Mouse (Mus musculus): ENCODE measurements around the gene Gm20388. TPM values are rescaled to one million over a fixed set of nuclear protein-coding genes. Genes with fewer than 3 reads are reported as not detected.

Gene Gm20388
- total RNA-seq, 4 experiments from 2014 or later: 0.17 to 15.1 (median 6.6) TPM

- no peak for DNase-seq (ENCODE audit: low spot score in 2 of 2)
Observed at GRCm38 (mm10) chr8:123849352-123849751, 3938.7 kb downstream of the Gm20388 start.

DNA sequence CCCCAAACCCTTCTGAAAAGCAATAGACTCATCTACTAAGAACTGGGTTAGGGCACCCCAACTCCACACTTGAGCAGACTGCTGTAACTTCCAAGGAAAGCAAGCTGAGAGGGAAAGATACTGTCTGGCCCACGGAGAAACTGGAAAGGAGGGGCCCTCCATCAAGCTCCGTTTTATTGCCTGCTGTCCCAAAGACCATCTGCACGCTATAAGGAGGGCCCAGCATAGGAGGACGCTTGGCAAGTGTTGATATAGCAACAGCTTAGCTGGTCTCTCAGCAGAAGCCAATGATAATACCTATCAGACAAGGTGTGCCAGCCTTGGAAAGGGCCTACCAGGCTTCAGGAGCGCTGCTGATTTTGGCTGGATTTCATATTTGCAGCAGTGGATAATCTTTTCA lies 3940.9 kb downstream of the Gm20388 start:
- no peak for DNase-seq (ENCODE audit: low spot score in 2 of 2)

DNA sequence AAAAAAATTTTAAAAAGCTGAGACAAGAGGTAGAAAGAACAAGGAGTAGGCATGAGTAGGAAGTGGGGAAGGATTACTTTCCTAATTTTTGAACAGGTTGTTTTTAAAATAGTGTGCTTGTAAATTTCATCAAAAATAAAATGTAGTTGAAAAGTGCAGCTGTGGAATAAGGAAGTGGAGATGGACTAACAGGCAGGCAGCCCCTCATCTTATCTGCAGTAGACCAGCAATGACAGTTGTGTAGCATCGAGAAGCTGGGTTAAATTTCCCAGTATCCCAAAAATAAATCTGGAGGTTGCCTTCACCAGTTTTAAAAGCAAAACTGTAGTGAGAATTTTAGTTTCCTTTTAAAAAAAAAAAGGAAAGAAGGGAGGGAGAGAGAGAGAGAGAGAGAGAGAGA lies 3943.6 kb downstream of the Gm20388 start:
- no peak for DNase-seq (ENCODE audit: low spot score in 2 of 2)

GRCm38 (mm10) chr8:123854733-123855475 lies 3944.3 kb downstream of the Gm20388 start:
- no peak for DNase-seq (ENCODE audit: low spot score in 2 of 2)

DNA sequence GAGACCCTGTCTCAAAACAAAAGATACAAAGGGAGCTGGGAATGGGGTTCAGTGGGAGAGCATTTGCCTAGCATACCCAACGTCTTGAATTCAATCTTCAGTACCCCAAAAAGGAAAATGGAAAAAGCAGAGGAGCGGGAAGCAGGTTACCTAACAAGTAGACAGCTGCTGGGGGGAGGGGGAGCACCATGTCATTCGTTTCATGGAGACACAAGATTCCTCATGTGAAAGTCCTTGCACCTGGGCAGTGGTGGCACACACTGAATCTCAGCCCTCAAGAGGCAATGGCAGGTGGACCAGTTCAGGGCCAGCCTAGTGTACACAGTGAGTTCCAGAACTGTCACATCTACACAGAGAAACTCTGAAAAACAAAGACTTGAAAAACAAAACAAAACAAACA lies 3946.7 kb downstream of the Gm20388 start:
- DNase-seq (ENCODE audit: low spot score in 2 of 2): no peak

DNA sequence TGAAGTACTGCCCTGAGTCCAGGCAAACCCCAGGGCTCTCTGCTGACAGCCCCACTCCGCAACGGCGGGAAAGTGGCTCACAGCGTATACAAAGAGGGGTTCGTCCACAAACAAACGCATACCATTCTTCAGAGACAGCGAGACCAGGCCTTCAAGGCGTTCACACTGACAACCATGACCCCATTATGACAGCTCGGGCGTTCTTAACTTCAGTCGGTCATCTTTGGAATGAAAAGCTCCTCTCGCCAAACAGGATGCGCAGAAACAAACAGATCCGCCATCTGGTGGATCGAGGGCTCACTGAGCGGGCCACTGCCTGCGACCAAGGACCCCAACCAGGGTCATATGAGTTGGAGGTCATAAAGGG lies 3947.9 kb downstream of the Gm20388 start:
- DNase-seq (ENCODE audit: low spot score in 2 of 2): no peak

DNA sequence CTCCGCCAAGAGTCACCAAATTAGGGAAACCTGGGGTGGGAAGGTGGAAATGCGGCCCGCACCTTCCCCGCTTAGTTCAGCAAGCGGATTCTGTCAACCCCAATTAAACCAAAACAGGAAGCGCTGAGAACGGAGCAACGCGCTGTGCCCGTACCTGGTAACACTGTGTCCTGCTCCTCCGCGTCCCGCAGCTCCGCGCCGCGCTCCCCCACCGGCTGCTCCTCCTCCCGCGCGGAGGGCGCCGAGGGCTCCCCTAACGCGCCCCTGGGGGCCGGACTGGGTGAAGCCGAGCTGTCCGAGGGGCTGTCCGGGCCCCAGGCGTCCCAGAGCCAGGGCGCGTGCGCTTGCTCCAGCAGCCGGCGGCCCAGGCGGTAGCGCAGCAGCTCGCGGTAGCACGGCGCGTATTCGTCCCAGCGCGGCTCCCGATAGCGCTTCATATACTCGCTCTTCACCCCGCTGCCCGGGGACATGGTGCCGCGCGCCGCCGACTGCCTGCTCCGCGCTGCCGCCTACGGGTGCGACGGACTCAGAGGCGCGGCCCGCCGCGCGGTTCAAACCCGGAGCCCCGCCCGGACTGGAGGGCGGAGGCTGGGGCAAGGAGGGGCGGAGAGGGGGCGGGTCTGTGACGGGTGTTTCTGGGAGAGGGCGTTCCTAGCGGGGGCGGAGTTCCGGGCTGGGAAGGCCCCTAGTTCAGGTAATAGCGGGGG lies 3948.5 kb downstream of the Gm20388 start:
- DNase-seq (ENCODE audit: low spot score in 2 of 2): peak; percentile 87 to 88

DNA sequence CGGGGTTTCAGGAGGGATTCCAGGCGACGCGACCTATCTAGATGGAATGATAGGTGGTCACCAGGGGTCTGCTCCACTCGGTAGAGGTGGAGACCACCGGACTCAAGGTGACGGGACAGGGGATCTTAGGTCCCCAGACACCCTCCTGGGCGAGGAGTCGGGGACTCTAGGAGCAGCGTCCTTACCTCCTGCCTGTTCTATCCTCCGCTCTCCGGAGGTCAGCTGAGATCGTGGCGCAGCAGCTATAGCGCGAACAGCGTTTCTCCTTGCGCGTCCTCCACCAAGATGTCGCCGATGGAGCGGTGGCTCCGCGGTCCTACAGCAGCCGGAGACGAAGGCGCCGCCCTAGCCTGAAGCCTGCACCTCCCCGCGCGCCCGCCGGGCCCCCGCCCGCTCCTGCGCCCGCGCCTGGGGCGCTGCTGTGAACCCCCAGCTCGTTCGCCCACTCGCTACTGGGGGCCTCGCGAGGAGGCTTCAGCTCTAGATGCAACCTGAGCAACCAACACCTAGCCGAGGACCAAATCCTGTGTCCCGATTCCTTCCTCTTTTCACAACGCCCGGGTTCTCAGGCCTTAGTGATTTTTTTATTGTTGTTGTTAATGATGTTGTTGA lies 3949.1 kb downstream of the Gm20388 start, which contains the start of gene Ccsap:
TSS of gene Ccsap (minus strand) at position 562 of the 612 bp plus-strand sequence.
- peak in 1 of 2 experiments; percentile 65 for DNase-seq (ENCODE audit: low spot score in 2 of 2)

DNA sequence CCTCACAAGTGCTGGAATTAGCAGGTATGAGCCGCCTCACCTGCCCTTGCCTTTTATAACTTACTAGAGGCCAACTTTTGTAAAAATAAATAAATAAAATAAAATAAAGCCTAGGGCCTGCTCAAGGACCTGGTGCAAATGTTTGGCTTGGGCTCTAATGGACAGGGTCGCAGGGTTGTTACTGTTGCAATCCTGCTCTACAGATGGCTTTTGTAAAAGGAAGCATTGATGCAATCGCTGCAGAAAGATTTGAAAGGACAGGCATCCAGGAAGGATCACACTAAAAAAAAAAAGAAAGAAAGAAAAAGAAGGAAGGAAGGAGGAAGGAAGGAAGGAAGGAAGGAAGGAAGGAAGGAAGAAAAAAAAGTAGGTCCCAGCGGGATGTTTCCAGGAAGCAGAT lies 3949.7 kb downstream of the Gm20388 start:
- DNase-seq (ENCODE audit: low spot score in 2 of 2): no peak

GRCm38 (mm10) chr8:123865786-123866185 lies 3955.1 kb downstream of the Gm20388 start:
- no peak for DNase-seq (ENCODE audit: low spot score in 2 of 2)

DNA sequence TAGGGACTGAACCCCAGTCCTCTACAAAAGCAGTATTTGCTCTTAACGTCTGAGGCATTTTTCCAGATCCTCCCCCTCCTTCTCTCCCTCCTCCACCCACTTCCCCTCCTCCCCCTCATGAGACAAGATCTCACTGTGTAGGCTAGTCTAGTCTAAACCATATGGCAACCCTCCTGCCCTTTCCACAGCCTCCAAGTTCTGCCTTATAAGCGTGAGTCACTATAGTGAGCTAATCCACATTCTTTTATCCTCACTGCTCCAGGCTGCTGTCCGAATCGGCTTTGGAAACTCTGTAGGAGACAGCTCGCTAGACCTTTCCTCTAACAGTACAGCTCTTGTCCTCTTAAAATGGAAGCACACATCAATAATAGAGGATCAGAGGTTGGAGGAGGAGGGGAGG lies 3956.3 kb downstream of the Gm20388 start:
- no peak for DNase-seq (ENCODE audit: low spot score in 2 of 2)

DNA sequence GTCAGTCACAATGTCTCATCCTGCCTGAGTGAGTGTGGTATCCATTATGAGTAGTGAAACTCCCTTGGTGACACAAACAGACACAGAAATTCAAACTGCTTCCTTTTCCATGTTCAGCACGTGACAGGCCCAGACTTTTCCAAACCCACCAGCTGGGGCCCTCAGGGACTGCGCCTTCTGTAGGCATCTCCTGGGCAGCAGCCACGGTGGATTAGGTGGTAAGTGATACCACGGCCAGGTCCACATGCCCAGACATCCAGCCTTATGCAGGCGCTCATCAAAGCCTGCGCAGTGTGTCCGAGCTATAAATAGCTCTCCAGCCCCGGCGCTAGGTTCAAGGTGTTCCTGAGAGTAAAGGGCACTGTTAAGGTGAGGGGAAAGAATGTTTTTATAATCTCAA lies 3961.4 kb downstream of the Gm20388 start:
- DNase-seq (ENCODE audit: low spot score in 2 of 2): no peak

GRCm38 (mm10) chr8:123873364-123873763 lies 3962.7 kb downstream of the Gm20388 start:
- no peak for DNase-seq (ENCODE audit: low spot score in 2 of 2)

DNA sequence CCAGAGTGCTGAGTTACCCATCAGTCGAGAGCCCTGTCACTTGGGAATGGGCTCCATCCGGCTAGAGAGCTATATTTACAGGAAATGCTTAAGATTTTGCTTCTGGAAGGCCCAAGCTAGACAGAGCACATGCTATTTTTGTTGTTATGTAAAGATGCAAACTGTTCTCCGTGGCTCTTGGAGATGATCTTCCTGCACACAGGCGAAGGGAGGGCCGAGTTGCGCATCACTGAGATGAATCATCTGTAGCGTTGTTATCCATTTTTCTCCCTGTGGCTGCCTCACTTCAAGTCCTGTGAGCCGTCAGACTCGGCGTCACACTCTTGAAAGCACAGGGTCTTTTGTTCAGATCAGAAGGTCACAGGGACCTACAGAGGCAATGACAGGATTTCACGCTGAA lies 3963.7 kb downstream of the Gm20388 start:
- peak in 1 of 2 experiments; percentile 44 for DNase-seq (ENCODE audit: low spot score in 2 of 2)

DNA sequence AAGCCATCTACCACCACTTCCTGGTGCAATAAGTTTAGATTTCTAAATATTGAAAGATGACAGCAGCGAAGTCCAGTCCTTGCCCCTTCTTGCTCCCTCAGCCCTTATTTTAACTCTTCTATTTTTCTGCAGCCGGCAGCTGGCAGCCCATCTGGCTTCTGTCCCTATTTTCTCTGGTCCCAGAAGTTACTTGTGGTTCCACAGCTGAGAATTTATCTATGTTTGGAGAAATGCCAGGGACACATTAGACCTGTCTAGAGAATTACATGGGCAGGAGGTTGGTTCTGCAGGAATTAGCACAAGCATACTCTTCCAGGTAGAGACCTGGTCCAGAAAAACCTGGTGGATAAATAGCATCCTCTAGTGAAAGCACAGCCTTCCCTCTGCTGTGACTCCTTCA lies 3967.2 kb downstream of the Gm20388 start:
- no peak for DNase-seq (ENCODE audit: low spot score in 2 of 2)

DNA sequence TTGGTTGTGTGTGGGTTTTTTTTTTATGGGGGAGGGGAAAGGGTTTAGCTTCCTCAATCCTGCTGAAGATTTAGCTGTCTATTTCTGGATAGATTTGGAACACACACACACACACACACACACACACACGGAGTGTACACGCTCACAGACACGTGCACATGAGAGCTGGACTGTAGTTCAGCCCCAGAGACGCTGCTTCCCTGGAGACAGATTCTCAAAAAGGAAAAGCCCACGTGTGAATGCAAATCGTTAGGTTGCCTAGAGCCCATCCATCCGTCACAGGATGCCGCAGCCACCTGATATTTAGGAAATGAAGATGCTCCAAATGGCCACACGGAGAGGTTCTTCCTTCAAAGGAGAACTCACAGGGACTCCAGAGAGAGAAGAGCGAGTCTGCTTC lies 3969.6 kb downstream of the Gm20388 start:
- DNase-seq (ENCODE audit: low spot score in 2 of 2): peak; percentile 66 to 75

DNA sequence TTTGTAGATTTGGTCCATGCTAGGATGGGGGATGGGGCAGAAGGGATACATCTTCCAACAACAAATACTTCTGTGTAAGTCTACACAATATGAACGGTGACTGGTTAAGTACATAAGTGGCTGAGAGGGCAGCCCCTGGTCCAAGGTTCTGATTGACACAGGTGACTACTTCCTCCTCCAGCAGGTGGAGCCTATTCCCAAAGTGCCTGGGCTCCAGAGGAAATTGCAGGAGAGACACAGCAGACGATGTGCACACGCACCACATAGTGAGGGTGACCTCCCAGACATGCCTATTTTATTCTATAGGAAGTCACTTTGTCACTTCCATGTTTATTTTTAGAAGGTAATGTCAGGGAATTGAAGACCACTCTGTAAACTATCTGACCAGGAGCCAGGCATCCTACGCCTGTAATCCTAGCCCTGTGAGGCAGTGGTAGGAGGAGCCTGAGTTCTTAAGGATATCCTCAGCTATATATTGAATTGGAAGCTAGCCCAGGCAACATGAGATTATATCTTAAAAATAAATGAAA lies 3970.2 kb downstream of the Gm20388 start:
- no peak for DNase-seq (ENCODE audit: low spot score in 2 of 2)

GRCm38 (mm10) chr8:123882412-123882811 lies 3971.8 kb downstream of the Gm20388 start:
- DNase-seq (ENCODE audit: low spot score in 2 of 2): no peak

- DNase-seq (ENCODE audit: low spot score in 2 of 2): no peak
Observed at GRCm38 (mm10) chr8:123883094-123883493, 3972.5 kb downstream of the Gm20388 start.

DNA sequence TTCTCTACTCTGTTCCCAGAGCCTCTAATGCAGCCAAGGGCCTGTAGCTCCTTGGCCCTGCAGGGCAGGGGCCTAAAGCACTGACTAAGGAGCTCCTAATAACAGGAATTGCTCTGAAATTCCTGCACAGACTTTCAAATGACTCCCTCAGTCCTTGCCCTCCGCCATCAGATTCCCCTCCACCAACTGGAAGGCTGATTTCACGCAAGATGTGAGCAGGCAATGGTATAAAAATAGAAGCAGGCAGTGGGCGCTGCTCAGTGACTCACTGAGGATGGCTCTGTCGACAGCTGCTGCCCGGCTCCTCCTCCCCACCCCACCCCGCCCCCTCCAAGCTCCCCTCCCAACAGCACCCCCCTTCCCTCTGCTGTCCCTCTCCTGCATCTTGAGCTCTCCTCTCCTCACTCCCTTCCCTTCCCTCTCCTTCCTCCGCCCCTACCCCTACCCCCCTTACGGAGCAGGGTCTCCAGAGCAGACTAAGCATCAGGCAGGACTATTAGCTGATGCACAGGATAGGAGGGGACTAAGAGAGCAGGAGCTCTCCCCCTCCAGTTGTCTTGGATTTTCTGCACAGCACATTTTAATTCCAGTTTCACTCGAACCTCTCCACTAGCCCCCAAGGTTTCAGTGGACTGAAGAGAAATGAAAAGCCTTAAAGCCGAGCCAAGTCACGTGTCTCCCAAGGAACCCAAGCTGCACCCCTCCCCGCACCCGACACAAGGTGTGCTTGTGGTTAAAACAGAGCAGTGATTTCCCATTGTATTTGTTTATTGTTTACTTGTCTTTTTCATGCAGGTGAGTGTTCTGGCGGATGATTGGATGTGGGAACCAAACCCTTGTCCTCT lies 3974.3 kb downstream of the Gm20388 start:
- DNase-seq (ENCODE audit: low spot score in 2 of 2): peak; percentile 75 to 81

- no peak for DNase-seq (ENCODE audit: low spot score in 2 of 2)
Observed at GRCm38 (mm10) chr8:123887163-123887562, 3976.5 kb downstream of the Gm20388 start.
